Mouse (Mus musculus) bone marrow macrophage, adult 2 months (primary cell): Measurements from ENCODE around the gene Rps6kc1. TPM values are rescaled to one million over a fixed set of nuclear protein-coding genes. Genes with fewer than 3 reads are reported as not detected.

Experiments
- H3K27ac ChIP-seq: 2 replicates; pipeline ENCODE4 v1.5.1; 2012; ENCODE audit warnings: low read depth, low read length; ENCODE audit not compliant: insufficient read depth
- H3K4me1 ChIP-seq: 2 replicates; pipeline ENCODE4 v1.6.1; 2012; ENCODE audit warnings: low read length; ENCODE audit not compliant: control insufficient read depth, insufficient read depth
- H3K4me3 ChIP-seq: 2 replicates; pipeline ENCODE4 v1.5.1; 2012; ENCODE audit warnings: mild to moderate bottlenecking, low read length, moderate library complexity; ENCODE audit not compliant: insufficient read depth
- CTCF ChIP-seq: IDR thresholded peaks from 2 replicates; pipeline ENCODE4 v1.5.1; 2012; ENCODE audit warnings: low read depth, mild to moderate bottlenecking, low read length, moderate library complexity
- POLR2A ChIP-seq: IDR thresholded peaks from 2 replicates; pipeline ENCODE4 v1.6.1; 2012; ENCODE audit warnings: mild to moderate bottlenecking, low read depth, low read length, borderline replicate concordance
- polyA plus RNA-seq: library from polyadenylated mRNA; stranded (reverse); fragments of >200 nt; gene quantifications from 2 replicates; pipeline ENCODE4 v1.2.4, GENCODE M21; 2012; ENCODE audit not compliant: missing spikeins, insufficient read depth, insufficient read length

The Rps6kc1 gene
- polyA plus RNA-seq, 1 experiment: 16.6 TPM

- TF ChIP-seq CTCF (no peak), POLR2A (no peak)
- no peak overlapping the region for H3K4me3 ChIP-seq
- no peak overlapping the region for H3K27ac ChIP-seq
These were observed 220.9 kb downstream of the Rps6kc1 start for GRCm38 (mm10) chr1:190690528-190691262.

GRCm38 (mm10) chr1:190683060-190683459 is 228.5 kb downstream of the Rps6kc1 start:
- H3K27ac ChIP-seq: no peak overlapping the region
- no peaks in the 10 kb centered on the region for H3K4me1 ChIP-seq
- TF ChIP-seq CTCF (no peak), POLR2A (no peak)
- no peak overlapping the region for H3K4me3 ChIP-seq

More at GRCm38 (mm10) chr1:190690528-190691262, 220.9 kb downstream of the Rps6kc1 start:
- no peaks in the 10 kb centered on the region for H3K4me1 ChIP-seq

- no peaks in the 10 kb centered on the region for H3K4me1 ChIP-seq
- H3K27ac ChIP-seq: no peak overlapping the region
- H3K4me3 ChIP-seq: no peak overlapping the region
- no peak for TF ChIP-seq POLR2A
- no peak for TF ChIP-seq CTCF
These were observed 229.3 kb downstream of the Rps6kc1 start for GRCm38 (mm10) chr1:190682021-190682926.

- TF ChIP-seq POLR2A (no peak), CTCF (no peak)
- Histone ChIP-seq H3K4me3 (no peak overlapping the region), H3K27ac (no peak overlapping the region), H3K4me1 (no peaks in the 10 kb centered on the region)
These were observed 236.1 kb downstream of the Rps6kc1 start for GRCm38 (mm10) chr1:190675455-190675854.

DNA sequence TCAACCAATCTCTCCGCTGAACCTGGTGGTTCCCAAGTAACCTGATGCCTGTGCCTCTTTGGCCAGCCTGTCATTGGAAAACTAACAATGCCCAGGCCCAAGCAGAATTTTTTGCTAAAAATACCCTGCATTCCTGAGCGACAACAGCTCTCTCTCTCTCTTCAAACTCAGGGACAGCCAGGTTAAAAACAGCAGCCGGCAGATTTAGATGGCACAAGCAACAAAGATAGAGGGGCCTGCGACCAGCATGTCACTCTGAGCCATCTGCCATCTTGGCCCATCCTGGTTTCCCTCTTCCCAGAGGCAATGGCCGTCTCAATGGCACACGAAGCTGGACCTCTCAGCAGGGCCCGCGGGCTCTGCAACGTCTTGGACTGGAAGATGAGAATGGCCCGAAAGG is 242.5 kb downstream of the Rps6kc1 start:
- Histone ChIP-seq H3K27ac (no peak overlapping the region), H3K4me3 (no peak overlapping the region)
- TF ChIP-seq POLR2A: no peak
- no peak for TF ChIP-seq CTCF

GRCm38 (mm10) chr1:190667821-190668220 is 243.7 kb downstream of the Rps6kc1 start:
- H3K4me1 ChIP-seq: no peaks in the 10 kb centered on the region
- no peak overlapping the region for H3K4me3 ChIP-seq
- no peak overlapping the region for H3K27ac ChIP-seq
- TF ChIP-seq CTCF (no peak), POLR2A (no peak)

More for the DNA sequence above, 242.5 kb downstream of the Rps6kc1 start:
- no peaks in the 10 kb centered on the region for H3K4me1 ChIP-seq

- Histone ChIP-seq H3K4me3 (no peak overlapping the region), H3K27ac (no peak overlapping the region), H3K4me1 (no peaks in the 10 kb centered on the region)
- no peak for TF ChIP-seq POLR2A
- TF ChIP-seq CTCF: no peak
These were observed 244.2 kb downstream of the Rps6kc1 start for GRCm38 (mm10) chr1:190667326-190667725.

- TF ChIP-seq POLR2A (no peak), CTCF (no peak)
- Histone ChIP-seq H3K4me1 (no peaks in the 10 kb centered on the region), H3K27ac (no peak overlapping the region), H3K4me3 (no peak overlapping the region)
These were observed 246.1 kb downstream of the Rps6kc1 start for GRCm38 (mm10) chr1:190665490-190665875.

- TF ChIP-seq POLR2A (no peak), CTCF (no peak)
- H3K4me3 ChIP-seq: no peak overlapping the region
- H3K4me1 ChIP-seq: no peaks in the 10 kb centered on the region
- H3K27ac ChIP-seq: no peak overlapping the region
These were observed 246.6 kb downstream of the Rps6kc1 start for GRCm38 (mm10) chr1:190664767-190665489.
